Mouse (Mus musculus): ENCODE measurements around the gene Cacng8. TPM values are rescaled to one million over a fixed set of nuclear protein-coding genes. Genes with fewer than 3 reads are reported as not detected.

Gene Cacng8
- polyA plus RNA-seq, 1 experiment from 2014 or later: 0.27 TPM

DNA sequence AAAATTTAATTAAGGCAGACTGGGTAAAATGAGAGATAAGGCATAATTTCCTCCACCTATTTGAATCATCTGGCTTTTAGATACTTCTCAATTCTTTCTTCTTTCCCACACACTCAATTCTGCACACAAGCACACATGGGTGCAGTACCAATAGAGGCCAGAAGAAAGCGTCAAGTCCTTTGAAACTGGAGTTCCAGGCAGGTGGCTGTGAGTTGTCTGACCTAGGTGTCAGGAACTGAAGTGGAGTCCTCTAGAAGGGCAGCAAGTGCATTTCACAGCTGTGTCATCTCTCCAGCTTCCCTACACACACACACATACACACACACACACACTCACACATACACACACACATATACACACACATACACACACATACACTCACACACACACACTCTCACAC lies 38.9 kb upstream of the Cacng8 start:
- no peak for TF ChIP-seq CTCF (IDR thresholded peaks at IDR 0.05; ENCODE audit: low read depth)
- H3K4me1 ChIP-seq (replicated peaks; ENCODE audit: control insufficient read depth, insufficient read depth, low read length): no peaks in the 10 kb centered on the region
- ATAC-seq: no peak
- H3K4me3 ChIP-seq (ENCODE audit: low read depth, low read length): no peak overlapping the region
- no peak overlapping the region for H3K27ac ChIP-seq (ENCODE audit: low read depth, low read length)
- H3K9ac ChIP-seq (ENCODE audit: low read depth, low read length): no peak overlapping the region
- no peaks in the 10 kb centered on the region for H3K27me3 ChIP-seq (replicated peaks; ENCODE audit: control insufficient read depth, insufficient read depth, low read length)
- no peak overlapping the region for H3K4me2 ChIP-seq (replicated peaks; ENCODE audit: low read depth)
- WGBS: 78% methylated on average over 1 of the region's 1 CpGs
- H3K9me3 ChIP-seq (ENCODE audit: control insufficient read depth): no peaks in the 10 kb centered on the region
- no peaks in the 10 kb centered on the region for H3K36me3 ChIP-seq (ENCODE audit: control insufficient read depth, insufficient read depth)

DNA sequence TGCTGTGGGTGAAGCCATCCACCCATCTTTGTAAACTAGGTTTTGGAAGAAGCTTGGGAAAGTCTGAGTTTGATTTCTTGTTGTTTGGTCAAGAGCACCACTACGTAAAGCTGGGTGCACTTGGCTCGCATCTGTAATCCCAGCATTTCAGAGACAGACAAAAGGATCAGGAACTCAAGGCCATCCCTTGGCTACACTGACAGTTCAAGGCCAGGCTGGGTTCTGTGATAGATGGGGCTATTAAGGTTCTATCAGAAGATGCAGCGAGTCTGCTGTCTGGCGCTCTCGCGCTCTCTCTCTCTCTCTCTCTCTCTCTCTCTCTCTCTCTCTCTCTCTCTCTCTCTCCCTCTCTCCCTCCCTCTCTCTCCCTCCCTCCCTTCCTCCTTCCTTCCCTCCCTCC lies 35.6 kb upstream of the Cacng8 start:
- no peak overlapping the region for H3K4me3 ChIP-seq (ENCODE audit: low read depth, low read length)
- no peak for ATAC-seq
- TF ChIP-seq CTCF (IDR thresholded peaks at IDR 0.05; ENCODE audit: low read depth): no peak
- H3K9ac ChIP-seq (ENCODE audit: low read depth, low read length): no peak overlapping the region
- H3K27ac ChIP-seq (ENCODE audit: low read depth, low read length): no peak overlapping the region
- no peaks in the 10 kb centered on the region for H3K27me3 ChIP-seq (replicated peaks; ENCODE audit: control insufficient read depth, insufficient read depth, low read length)
- no peaks in the 10 kb centered on the region for H3K9me3 ChIP-seq (ENCODE audit: control insufficient read depth)
- 71% methylated on average over 6 of the region's 6 CpGs for WGBS
- H3K36me3 ChIP-seq (ENCODE audit: control insufficient read depth, insufficient read depth): no peaks in the 10 kb centered on the region
- H3K4me1 ChIP-seq (replicated peaks; ENCODE audit: control insufficient read depth, insufficient read depth, low read length): no peaks in the 10 kb centered on the region
- no peak overlapping the region for H3K4me2 ChIP-seq (replicated peaks; ENCODE audit: low read depth)

GRCm38 (mm10) chr7:3360678-3361077 lies 29.8 kb upstream of the Cacng8 start:
- Histone ChIP-seq H3K9ac (ENCODE audit: low read depth, low read length) (no peak overlapping the region), H3K4me3 (ENCODE audit: low read depth, low read length) (no peak overlapping the region), H3K27me3 (replicated peaks; ENCODE audit: control insufficient read depth, insufficient read depth, low read length) (no peaks in the 10 kb centered on the region), H3K27ac (ENCODE audit: low read depth, low read length) (no peak overlapping the region), H3K4me1 (replicated peaks; ENCODE audit: control insufficient read depth, insufficient read depth, low read length) (no peaks in the 10 kb centered on the region), H3K9me3 (ENCODE audit: control insufficient read depth) (no peaks in the 10 kb centered on the region), H3K4me2 (replicated peaks; ENCODE audit: low read depth) (no peak overlapping the region), H3K36me3 (ENCODE audit: control insufficient read depth, insufficient read depth) (no peaks in the 10 kb centered on the region)
- TF ChIP-seq CTCF (IDR thresholded peaks at IDR 0.05; ENCODE audit: low read depth): no peak
- ATAC-seq: no peak
- WGBS: 86% methylated on average over 1 of the region's 1 CpGs

- H3K4me2 ChIP-seq (replicated peaks; ENCODE audit: low read depth): no peak overlapping the region
- H3K4me3 ChIP-seq (ENCODE audit: low read depth, low read length): no peak overlapping the region
- WGBS: 39% methylated on average over 11 of the region's 11 CpGs
- ATAC-seq: no peak
- 0 out of 2 replicates have a peak, but pooled peaks cover 3% of the 10 kb centered on the region for H3K4me1 ChIP-seq (replicated peaks; ENCODE audit: control insufficient read depth, insufficient read depth, low read length)
- TF ChIP-seq CTCF (IDR thresholded peaks at IDR 0.05; ENCODE audit: low read depth): no peak
- H3K27ac ChIP-seq (ENCODE audit: low read depth, low read length): no peak overlapping the region
- no peaks in the 10 kb centered on the region for H3K9me3 ChIP-seq (ENCODE audit: control insufficient read depth)
- no peaks in the 10 kb centered on the region for H3K36me3 ChIP-seq (ENCODE audit: control insufficient read depth, insufficient read depth)
- H3K27me3 ChIP-seq (replicated peaks; ENCODE audit: control insufficient read depth, insufficient read depth, low read length): peaks cover 21% of the 10 kb centered on the region; the same call in 1 of the 2 replicates
- H3K9ac ChIP-seq (ENCODE audit: low read depth, low read length): no peak overlapping the region
These were observed 24.8 kb upstream of the Cacng8 start for GRCm38 (mm10) chr7:3365547-3366279.

GRCm38 (mm10) chr7:3366705-3367516 lies 23.6 kb upstream of the Cacng8 start:
- Histone ChIP-seq H3K4me3 (ENCODE audit: low read depth, low read length) (no peak overlapping the region), H3K4me2 (replicated peaks; ENCODE audit: low read depth) (peak overlapping the region; percentile 21)

DNA sequence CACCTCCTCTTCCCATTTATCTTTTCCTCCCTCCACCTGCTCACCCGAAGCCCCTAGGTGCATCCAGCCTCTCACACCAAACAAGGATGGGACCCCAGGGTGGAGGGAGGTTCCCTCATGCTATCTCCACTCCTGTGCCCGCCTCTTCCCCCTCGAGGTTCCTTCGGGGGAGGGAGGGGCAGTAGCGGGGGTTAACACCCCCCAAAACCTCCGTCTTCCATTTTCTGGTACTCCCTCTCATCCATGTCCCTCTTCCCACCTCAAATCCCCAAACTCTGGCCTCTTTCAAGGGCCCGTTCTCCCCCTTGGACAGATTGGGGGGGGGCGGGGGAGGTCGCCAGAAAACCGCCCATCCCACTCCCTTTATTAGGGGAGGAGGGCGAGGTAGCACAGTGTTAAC lies 22.9 kb upstream of the Cacng8 start:
- Histone ChIP-seq H3K4me3 (ENCODE audit: low read depth, low read length) (no peak overlapping the region), H3K36me3 (ENCODE audit: control insufficient read depth, insufficient read depth) (no peaks in the 10 kb centered on the region), H3K27ac (ENCODE audit: low read depth, low read length) (no peak overlapping the region), H3K4me1 (replicated peaks; ENCODE audit: control insufficient read depth, insufficient read depth, low read length) (0 out of 2 replicates have a peak, but pooled peaks cover 3% of the 10 kb centered on the region), H3K4me2 (replicated peaks; ENCODE audit: low read depth) (no peak overlapping the region), H3K9ac (ENCODE audit: low read depth, low read length) (no peak overlapping the region), H3K27me3 (replicated peaks; ENCODE audit: control insufficient read depth, insufficient read depth, low read length) (peaks cover 21% of the 10 kb centered on the region; the same call in 1 of the 2 replicates), H3K9me3 (ENCODE audit: control insufficient read depth) (no peaks in the 10 kb centered on the region)
- no peak for TF ChIP-seq CTCF (IDR thresholded peaks at IDR 0.05; ENCODE audit: low read depth)
- no peak for ATAC-seq
- 7% methylated on average over 11 of the region's 11 CpGs for WGBS

More at GRCm38 (mm10) chr7:3366705-3367516, 23.6 kb upstream of the Cacng8 start:
- no peak overlapping the region for H3K27ac ChIP-seq (ENCODE audit: low read depth, low read length)
- 16% methylated on average over 42 of the region's 42 CpGs for WGBS
- H3K4me1 ChIP-seq (replicated peaks; ENCODE audit: control insufficient read depth, insufficient read depth, low read length): 0 out of 2 replicates have a peak, but pooled peaks cover 3% of the 10 kb centered on the region
- no peak for ATAC-seq
- no peak overlapping the region for H3K9ac ChIP-seq (ENCODE audit: low read depth, low read length)
- no peak for TF ChIP-seq CTCF (IDR thresholded peaks at IDR 0.05; ENCODE audit: low read depth)
- H3K36me3 ChIP-seq (ENCODE audit: control insufficient read depth, insufficient read depth): no peaks in the 10 kb centered on the region
- H3K9me3 ChIP-seq (ENCODE audit: control insufficient read depth): no peaks in the 10 kb centered on the region
- peaks cover 21% of the 10 kb centered on the region; the same call in 1 of the 2 replicates for H3K27me3 ChIP-seq (replicated peaks; ENCODE audit: control insufficient read depth, insufficient read depth, low read length)

Measured in intestine, postnatal 0 days (tissue).